Mouse (Mus musculus) liver, adult 2 months (tissue): ENCODE data around the gene Dnajc7.
"Not testable (repeated sequence)": the region's sequence is repeated elsewhere in the genome, so short reads cannot be mapped to it uniquely, and the experiment has no call there.

Source experiments
- CTCF ChIP-seq: fragments of 200-500 bp; IDR thresholded peaks from 2 replicates; pipeline ENCODE4 v1.5.1; 2011; ENCODE audit warnings: low read depth, low read length, control low read depth
- POLR2A ChIP-seq: fragments of 200-500 bp; IDR thresholded peaks from 2 replicates; pipeline ENCODE4 v1.6.1; 2011; ENCODE audit warnings: low read length, control low read depth; ENCODE audit not compliant: insufficient read depth; ENCODE audit errors: extremely low read depth

GRCm38 (mm10) chr11:100655589-100655988, 35.6 kb upstream of the Dnajc7 start:
- not testable (repeated sequence) for TF ChIP-seq POLR2A
- peak; percentile 15; the same call in 1 of the 2 replicates for TF ChIP-seq CTCF
